Mouse (Mus musculus) MEL (cell line): ENCODE results near the gene Gm5580. TPM values are rescaled to one million over a fixed set of nuclear protein-coding genes. Genes with fewer than 3 reads are reported as not detected.
A peak's percentile ranks its signal among the peaks of the same experiment; 100 is the strongest.
"Not testable (repeated sequence)": the region's sequence is repeated elsewhere in the genome, so short reads cannot be mapped to it uniquely, and the experiment has no call there.

Source experiments
- DNase-seq: peaks from one replicate; pipeline ENCODE4 v3.0.0; 2011; ENCODE audit warnings: low read depth, low spot score
- H3K27ac ChIP-seq: 2 replicates; pipeline ENCODE4 v1.5.1; 2012; ENCODE audit warnings: low read depth, mild to moderate bottlenecking, control low read depth, low read length, moderate library complexity; ENCODE audit not compliant: control insufficient read depth
- H3K27me3 ChIP-seq, 2 experiments: fragments of 150-350 bp in 1 of 2; sonication (generic) in 1 of 2; 2 replicates each; pipeline ENCODE4 v1.6.1; 2012; ENCODE audit warnings: low read length in 2 of 2, mild to moderate bottlenecking in 2 of 2, improper control_type of control experiment in 1 of 2, moderate library complexity in 1 of 2; ENCODE audit not compliant: insufficient read depth in 2 of 2, control insufficient read depth in 1 of 2
- H3K36me3 ChIP-seq, 2 experiments: 2 replicates each; pipeline ENCODE4 v1.6.1; 2012 to 2014; ENCODE audit warnings: low read length in 2 of 2, improper control_type of control experiment in 1 of 2, inconsistent platforms in 1 of 2, mild to moderate bottlenecking in 1 of 2; ENCODE audit not compliant: insufficient read depth in 2 of 2, control insufficient read depth in 1 of 2
- H3K4me1 ChIP-seq, 2 experiments: fragments of 150-350 bp in 1 of 2; sonication (generic) in 1 of 2; 2 replicates each; pipeline ENCODE4 v1.6.1; 2012; ENCODE audit warnings: low read length in 2 of 2, improper control_type of control experiment in 1 of 2, mild to moderate bottlenecking in 1 of 2; ENCODE audit not compliant: insufficient read depth in 2 of 2, control insufficient read depth in 1 of 2
- H3K4me3 ChIP-seq, 2 experiments: fragments of 150-350 bp in 1 of 2; sonication (generic) in 1 of 2; 2 replicates each; pipeline ENCODE4 v1.5.1; 2012; ENCODE audit warnings: low read depth in 2 of 2, low read length in 2 of 2, mild to moderate bottlenecking in 2 of 2, moderate library complexity in 2 of 2, control low read depth in 1 of 2, improper control_type of control experiment in 1 of 2; ENCODE audit not compliant: control insufficient read depth in 1 of 2, insufficient read depth in 1 of 2
- H3K79me2 ChIP-seq: 2 replicates; pipeline ENCODE4 v1.6.1; 2012; ENCODE audit warnings: mild to moderate bottlenecking, low read length, moderate library complexity; ENCODE audit not compliant: control insufficient read depth, poor library complexity, insufficient read depth
- H3K9ac ChIP-seq: 2 replicates; pipeline ENCODE4 v1.6.1; 2012; ENCODE audit warnings: low read depth, mild to moderate bottlenecking, control low read depth, low read length, moderate library complexity; ENCODE audit not compliant: control insufficient read depth, poor library complexity, severe bottlenecking
- H3K9me3 ChIP-seq: fragments of 150-350 bp; sonication (generic); replicated peaks from 2 replicates; pipeline ENCODE4 v1.6.1; 2012; ENCODE audit warnings: mild to moderate bottlenecking, low read length, improper control_type of control experiment, moderate library complexity; ENCODE audit not compliant: insufficient read depth
- CHD1 ChIP-seq: IDR thresholded peaks from 2 replicates; pipeline ENCODE4 v1.6.1; 2012; ENCODE audit warnings: low read depth, mild to moderate bottlenecking, inconsistent platforms, low read length, improper control_type of control experiment
- CHD2 ChIP-seq: IDR thresholded peaks from 2 replicates; pipeline ENCODE4 v1.6.1; 2011; ENCODE audit warnings: low read length, improper control_type of control experiment
- CTCF ChIP-seq, 3 experiments: IDR thresholded peaks in 2 of 3; conservative IDR thresholded peaks in 1 of 3; 2 replicates each; pipeline ENCODE4 v1.5.1; 2011 to 2012; ENCODE audit warnings: low read length in 3 of 3, low read depth in 2 of 3, mild to moderate bottlenecking in 2 of 3, improper control_type of control experiment in 1 of 3, inconsistent platforms in 1 of 3, mixed read lengths in 1 of 3, moderate library complexity in 1 of 3; ENCODE audit not compliant: control insufficient read depth in 1 of 3, insufficient read depth in 1 of 3, poor library complexity in 1 of 3, severe bottlenecking in 1 of 3
- E2F4 ChIP-seq: IDR thresholded peaks from 2 replicates; pipeline ENCODE4 v1.6.1; 2011; ENCODE audit warnings: low read depth, low read length, improper control_type of control experiment, borderline replicate concordance
- ETS1 ChIP-seq: IDR thresholded peaks from 2 replicates; pipeline ENCODE4 v1.6.1; 2012; ENCODE audit warnings: low read depth, mild to moderate bottlenecking, inconsistent platforms, low read length, improper control_type of control experiment, moderate library complexity
- JUND ChIP-seq: IDR thresholded peaks from 2 replicates; pipeline ENCODE4 v1.6.1; 2011; ENCODE audit warnings: low read depth, mild to moderate bottlenecking, improper control_type of control experiment, low read length
- MAFK ChIP-seq: IDR thresholded peaks from 2 replicates; pipeline ENCODE4 v1.6.1; 2011; ENCODE audit warnings: low read depth, mild to moderate bottlenecking, low read length, improper control_type of control experiment, borderline replicate concordance
- MEF2A ChIP-seq: IDR thresholded peaks from 2 replicates; pipeline ENCODE4 v1.6.1; 2014; ENCODE audit warnings: low read depth, mild to moderate bottlenecking, inconsistent platforms, low read length, improper control_type of control experiment; ENCODE audit not compliant: poor library complexity, insufficient replicate concordance, severe bottlenecking; ENCODE audit errors: extremely low read depth
- NRF1 ChIP-seq: IDR thresholded peaks from 2 replicates; pipeline ENCODE4 v1.6.1; 2014; ENCODE audit warnings: low read depth, mild to moderate bottlenecking, inconsistent platforms, low read length, improper control_type of control experiment, moderate library complexity; ENCODE audit not compliant: poor library complexity, insufficient read depth, severe bottlenecking
- polyA plus RNA-seq, 2 experiments: library from polyadenylated mRNA; stranded (reverse) in 1 of 2; unstranded in 1 of 2; fragments of >175 nt in 1 of 2; fragments of >200 nt in 1 of 2; gene quantifications; 2 replicates each; pipeline versions ENCODE4 v1.2.1 to v1.2.4; 2012; ENCODE audit warnings: low replicate concordance in 2 of 2, low read depth in 1 of 2; ENCODE audit not compliant: insufficient read length in 2 of 2, insufficient read depth in 1 of 2, missing spikeins in 1 of 2
- total RNA-seq: library from RNA; depleted of rRNA; stranded (reverse); fragments of 300-350 nt; gene quantifications from 2 replicates; pipeline ENCODE4 v1.2.3, GENCODE M21; 2012; rRNA removed

The Gm5580 gene
- 0.72 and 2.0 TPM in 2 replicates for total RNA-seq
- polyA plus RNA-seq, result under 1 TPM in 1 of 2 experiments, not detected in 1; 0.54 TPM

GRCm38 (mm10) chr6:116550841-116551240 is at the start of gene Gm5580:
Gene Gm5580 (plus strand): TSS chr6:116551141.
- H3K36me3 ChIP-seq, H3K27me3 ChIP-seq, H3K4me3 ChIP-seq, H3K79me2 ChIP-seq, H3K9ac ChIP-seq, H3K4me1 ChIP-seq, H3K9me3 ChIP-seq, H3K27ac ChIP-seq, DNase-seq: not testable (repeated sequence)

GRCm38 (mm10) chr6:116506302-116507003 is 44.5 kb upstream of the Gm5580 start, which contains the start of gene Olfr212:
Gene Olfr212 (plus strand): TSS chr6:116506516.
- H3K79me2 ChIP-seq, H3K9me3 ChIP-seq, H3K27ac ChIP-seq, H3K4me3 ChIP-seq, H3K4me1 ChIP-seq, DNase-seq, H3K36me3 ChIP-seq, H3K27me3 ChIP-seq, H3K9ac ChIP-seq: not testable (repeated sequence)

- Histone ChIP-seq H3K9me3 (no peaks in the 10 kb centered on the region), H3K36me3 (no peaks in the 10 kb centered on the region), H3K9ac (no peak overlapping the region), H3K4me1 (no peaks in the 10 kb centered on the region), H3K27me3 (no peaks in the 10 kb centered on the region), H3K4me3 (no peak overlapping the region), H3K27ac (no peak overlapping the region), H3K79me2 (no peaks in the 10 kb centered on the region)
- TF ChIP-seq ETS1 (no peak), MAFK (peak; percentile 76)
- DNase-seq, result no peak
Measured at GRCm38 (mm10) chr6:116514832-116515231, 36.1 kb upstream of the Gm5580 start.

GRCm38 (mm10) chr6:116538156-116538555 is 12.8 kb upstream of the Gm5580 start, which contains the start of gene Olfr213:
Gene Olfr213 (plus strand): TSS chr6:116538456.
- no peaks in the 10 kb centered on the region for H3K79me2 ChIP-seq
- no peak within 1 kb of the TSS for H3K27ac ChIP-seq
- no peak for DNase-seq
- H3K9ac ChIP-seq, result no peak within 1 kb of the TSS
- no peaks in the 10 kb centered on the region for H3K36me3 ChIP-seq
- H3K4me3 ChIP-seq, result no peak within 1 kb of the TSS
- TF ChIP-seq MEF2A (no peak), E2F4 (no peak), CHD2 (no peak), ETS1 (no peak), CHD1 (no peak), JUND (no peak), CTCF (IDR thresholded peaks at IDR 0.05 in 2 of 3, conservative IDR thresholded peaks at IDR 0.05 in 1 of 3; ENCODE audit: control insufficient read depth in 1 of 3, insufficient read depth in 1 of 3, low read depth in 2 of 3, low read length in 3 of 3, poor library complexity in 1 of 3, severe bottlenecking in 1 of 3) (no peak), NRF1 (no peak)
- TF ChIP-seq, all 39 proteins: peak for 0
- Histone ChIP-seq H3K27me3 (no peaks in the 10 kb centered on the region), H3K4me1 (no peaks in the 10 kb centered on the region), H3K9me3 (no peaks in the 10 kb centered on the region)
